Mouse (Mus musculus): ENCODE measurements around the gene Cry1. TPM values are rescaled to one million over a fixed set of nuclear protein-coding genes. Genes with fewer than 3 reads are reported as not detected.

Gene Cry1
- 10 to 100 TPM; 10.8 to 16.1 TPM for total RNA-seq (2021)
- long read RNA-seq, experiment 1, transcript Cry1-201 (13 exons, 3,026 nt), result major isoform, 41 of 41 reads
- long read RNA-seq, experiment 1, partial matches to known transcripts, result 0 of 41 reads
- long read RNA-seq, experiment 1, other reads (novel, unspliced or antisense), result 0 of 41 reads
- long read RNA-seq, experiment 2, transcript Cry1-201 (13 exons, 3,026 nt), result major isoform, 45 of 49 reads
- long read RNA-seq, experiment 2, partial matches to known transcripts, result 4 of 49 reads
- long read RNA-seq, experiment 2, other reads (novel, unspliced or antisense), result 0 of 49 reads

DNA sequence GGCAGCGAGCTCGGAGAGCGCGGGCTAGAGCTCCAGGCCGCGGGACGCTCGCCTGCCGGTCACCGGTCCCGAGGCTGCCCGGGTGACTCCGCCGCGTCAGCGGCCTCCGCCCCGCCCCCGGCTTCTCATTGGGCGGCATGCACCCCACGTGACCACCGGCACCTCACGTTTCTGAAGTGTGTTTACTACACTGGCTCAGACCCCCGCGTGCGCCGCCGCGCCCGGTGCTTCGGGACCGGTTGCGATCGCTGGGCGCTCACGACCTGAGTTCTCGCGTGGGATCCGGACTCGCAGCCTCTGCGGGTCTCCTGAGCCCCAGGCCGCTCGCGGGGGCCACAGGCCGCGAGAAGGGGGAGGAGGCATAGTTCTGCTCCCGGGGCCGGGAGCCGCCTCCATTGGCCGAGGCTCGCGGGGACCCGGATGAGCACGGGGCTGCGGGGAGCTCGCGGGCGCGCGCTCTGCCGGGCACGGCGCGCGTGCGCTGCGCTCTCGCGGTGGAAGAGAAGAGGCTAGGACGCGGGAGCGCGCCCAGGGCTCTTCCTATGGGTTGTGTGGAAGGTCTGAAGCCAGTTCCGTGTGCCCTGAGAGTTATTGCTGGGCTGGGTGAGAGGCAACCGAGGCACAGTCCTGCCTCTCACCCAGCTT is at the start of gene Cry1:
Gene Cry1, minus strand, starts transcription at position 101 of the 645 bp plus-strand sequence.
- DNase-seq (ENCODE audit: low spot score), result peak; percentile 97

DNA sequence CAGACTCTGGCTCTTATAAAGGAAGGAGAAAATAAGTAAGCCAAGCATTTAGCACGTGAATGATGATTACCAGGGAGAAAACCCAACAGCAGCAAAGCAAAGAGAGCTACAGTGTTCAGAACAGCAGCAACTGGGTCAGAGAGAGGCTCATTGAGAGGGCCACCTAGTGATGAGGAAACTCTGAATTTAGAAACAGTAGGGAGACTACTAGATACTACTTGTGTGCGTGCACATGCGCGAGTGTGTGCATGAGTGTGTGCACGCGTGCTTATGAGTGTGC is 36.8 kb upstream of the Cry1 start:
- no peak for DNase-seq (ENCODE audit: low spot score)

DNA sequence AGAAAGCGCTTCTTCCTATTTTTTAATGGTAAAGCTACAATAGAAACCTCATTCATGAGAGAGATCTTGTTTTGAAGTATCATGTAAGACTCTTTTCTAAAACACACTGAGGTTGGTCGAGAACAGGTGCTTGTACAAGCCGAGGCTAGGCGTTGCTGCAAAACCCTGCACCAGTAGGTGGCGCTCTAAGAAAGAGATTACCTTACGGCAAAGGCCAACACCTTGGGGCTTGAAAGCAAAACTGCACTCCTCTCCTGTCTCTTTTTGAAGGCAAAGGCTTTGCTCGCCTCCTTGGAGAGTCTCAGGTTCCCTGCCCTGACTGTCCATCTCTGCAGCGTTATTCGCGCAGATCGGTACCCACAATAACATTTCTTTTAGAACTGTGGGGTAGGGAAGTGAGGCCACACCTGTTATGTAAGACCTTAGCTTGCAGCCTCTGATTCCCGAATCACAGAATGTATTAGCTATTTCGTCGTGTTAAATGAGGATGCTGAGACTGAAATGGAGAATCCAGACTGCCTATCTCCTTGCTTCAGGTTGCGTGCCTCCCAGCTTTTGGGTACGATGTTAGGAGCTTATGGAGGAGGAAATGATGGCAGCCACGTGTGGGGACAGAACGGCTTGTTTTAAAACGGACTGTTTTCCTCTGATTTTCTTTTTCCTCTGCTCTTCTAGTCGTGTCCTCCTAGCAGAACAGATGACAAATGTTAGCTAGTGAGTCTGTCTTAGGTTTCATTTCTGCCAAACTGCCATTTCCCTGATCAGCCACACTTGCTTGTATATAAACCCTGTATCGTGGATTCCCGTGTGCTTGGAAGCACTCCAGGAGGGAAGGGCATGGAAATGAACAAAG is 36.3 kb upstream of the Cry1 start:
- DNase-seq (ENCODE audit: low spot score), result peak; percentile 85

DNA sequence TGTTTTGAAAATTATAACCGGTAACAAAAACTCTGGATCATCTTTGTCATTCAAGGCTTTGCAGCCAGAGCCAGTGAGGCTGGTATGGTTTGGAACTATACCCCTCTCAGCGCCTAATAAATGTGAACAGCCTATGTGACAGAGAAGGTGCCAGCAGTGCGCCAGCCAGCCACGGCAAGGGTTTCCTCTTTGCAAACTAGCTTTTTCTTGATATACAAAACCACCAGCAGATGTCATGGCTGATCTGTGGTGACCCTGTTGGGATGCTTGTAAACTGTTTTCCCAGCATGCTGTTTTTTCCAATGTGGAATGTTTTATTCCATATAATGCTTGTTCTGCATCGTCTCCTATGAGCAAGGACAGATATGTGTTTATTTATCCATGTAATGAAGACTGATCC is 30.0 kb upstream of the Cry1 start:
- DNase-seq (ENCODE audit: low spot score), result no peak

DNA sequence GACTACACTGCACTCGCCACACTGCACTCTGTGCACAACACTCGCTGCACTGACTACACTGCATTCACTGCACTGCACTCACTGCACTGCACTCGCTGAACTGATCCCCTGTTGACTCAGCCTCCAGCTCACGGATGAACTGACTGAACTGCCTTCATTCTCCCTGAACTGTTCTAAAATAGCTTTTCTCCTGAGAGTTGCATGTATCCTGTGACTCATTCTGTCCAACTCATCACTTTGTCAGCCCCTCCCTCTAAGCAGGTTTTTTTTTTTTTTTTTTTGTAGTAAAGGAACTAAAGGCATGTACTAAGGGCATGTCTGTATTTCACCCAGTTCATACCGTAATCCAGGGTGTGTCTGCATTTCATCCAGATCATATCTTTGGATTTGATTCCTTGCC is 26.8 kb upstream of the Cry1 start:
- no peak for DNase-seq (ENCODE audit: low spot score)

DNA sequence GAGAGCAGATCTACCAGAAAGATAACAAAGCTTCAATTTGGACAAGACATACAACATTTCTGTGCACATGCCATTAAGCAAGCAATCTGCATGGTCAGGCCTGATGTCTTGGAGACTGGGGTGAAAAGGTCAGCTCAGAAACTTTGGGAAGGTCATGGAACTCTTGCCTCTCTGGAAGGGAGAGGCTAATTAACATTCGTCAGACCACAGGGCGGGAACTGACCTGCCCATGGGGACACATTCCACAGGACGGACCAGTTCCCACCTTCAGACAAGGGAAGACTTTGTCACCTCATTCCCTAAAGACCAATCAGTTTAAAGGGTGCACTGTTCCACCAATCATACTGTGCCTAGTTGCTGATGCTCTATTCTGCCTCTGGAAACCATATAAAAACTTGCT is 25.3 kb upstream of the Cry1 start:
- DNase-seq (ENCODE audit: low spot score), result no peak

DNA sequence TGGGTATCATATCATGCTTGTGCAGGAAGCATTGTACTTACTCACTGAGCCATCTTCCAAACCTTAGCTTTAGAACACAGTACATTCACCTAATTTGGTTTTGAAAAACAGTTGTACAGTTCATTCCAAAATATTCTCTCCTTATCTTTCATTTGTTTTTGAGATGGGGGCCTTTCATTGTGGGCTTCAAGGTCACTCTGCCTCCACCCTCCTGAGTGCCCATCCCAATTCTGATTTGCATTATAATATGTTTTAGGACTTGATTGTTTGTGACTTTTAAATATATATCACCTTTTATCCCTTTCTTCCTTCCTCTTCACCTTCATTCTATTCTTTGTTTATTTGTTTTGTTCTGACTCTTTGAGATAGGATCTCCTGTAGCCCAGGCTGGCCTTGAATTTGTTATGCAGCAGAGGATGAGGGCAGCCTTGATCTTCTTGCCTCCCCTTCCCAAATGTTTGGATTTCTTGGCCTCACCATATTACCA is 24.3 kb upstream of the Cry1 start:
- no peak for DNase-seq (ENCODE audit: low spot score)

DNA sequence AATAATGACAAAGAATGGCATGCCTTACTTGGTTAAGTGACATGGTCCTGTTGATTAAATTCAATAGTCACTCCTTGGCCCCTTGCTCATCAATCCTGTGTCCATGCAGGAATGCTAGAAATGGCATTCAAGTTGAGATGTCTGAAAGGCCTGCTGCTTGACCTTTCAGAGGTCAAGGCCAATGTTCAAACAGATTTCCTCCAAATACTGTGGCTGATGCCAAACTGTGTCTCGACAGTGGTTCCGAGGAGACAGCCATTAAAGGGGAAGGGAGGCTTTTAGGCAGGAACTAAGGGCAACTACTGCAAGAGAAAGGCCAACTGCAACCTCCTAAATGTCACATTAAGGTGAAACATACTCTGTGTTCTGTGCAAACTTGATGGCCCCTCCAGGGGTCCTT is 20.5 kb upstream of the Cry1 start:
- no peak for DNase-seq (ENCODE audit: low spot score)

DNA sequence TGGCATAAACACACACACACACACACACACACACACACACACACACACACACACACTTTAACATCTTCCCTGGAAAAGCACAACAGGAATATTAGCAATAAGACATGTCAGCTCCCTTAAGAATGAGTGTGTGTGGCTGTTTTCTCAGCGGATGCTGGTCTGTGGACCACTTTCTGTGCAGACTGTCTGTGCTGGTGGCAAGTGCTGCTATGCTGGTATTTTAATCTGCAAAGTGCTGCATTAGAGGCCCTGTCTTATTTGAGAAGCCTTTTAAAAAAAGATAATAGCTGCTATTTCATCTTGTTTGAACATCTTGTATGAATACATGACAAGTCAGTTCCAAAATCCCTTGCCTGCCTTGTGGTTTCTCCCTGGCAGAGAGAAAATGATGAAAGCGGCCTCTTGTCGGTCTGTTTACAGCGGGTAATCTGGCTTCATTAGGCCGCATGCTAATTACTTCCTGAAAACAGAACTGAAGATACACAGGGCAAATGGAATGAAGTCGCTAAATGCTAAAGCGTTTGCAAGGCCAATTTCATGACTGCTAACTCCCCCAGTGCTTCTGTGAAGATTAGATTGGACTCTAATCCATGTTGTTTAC is 19.5 kb upstream of the Cry1 start:
- DNase-seq (ENCODE audit: low spot score), result no peak

DNA sequence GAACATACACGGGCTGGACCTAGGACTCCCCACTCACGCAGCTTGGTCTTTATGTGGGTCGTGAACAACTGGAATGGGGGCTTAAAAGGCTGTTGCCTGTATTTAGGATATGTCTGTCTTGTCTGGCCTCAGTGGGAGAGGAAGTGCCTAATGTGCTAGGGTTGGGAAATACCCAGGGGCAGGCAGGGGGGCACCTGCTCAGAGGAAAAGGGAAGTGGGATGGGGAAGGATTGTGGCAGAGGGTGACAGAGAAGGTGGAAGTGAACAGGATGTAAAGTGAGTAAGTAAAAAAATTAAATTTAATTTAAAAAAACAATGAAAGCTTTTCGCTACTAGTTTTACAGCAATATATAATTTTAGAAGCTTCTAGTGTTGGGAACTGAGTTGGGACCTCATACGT is 9.7 kb upstream of the Cry1 start:
- DNase-seq (ENCODE audit: low spot score), result no peak

DNA sequence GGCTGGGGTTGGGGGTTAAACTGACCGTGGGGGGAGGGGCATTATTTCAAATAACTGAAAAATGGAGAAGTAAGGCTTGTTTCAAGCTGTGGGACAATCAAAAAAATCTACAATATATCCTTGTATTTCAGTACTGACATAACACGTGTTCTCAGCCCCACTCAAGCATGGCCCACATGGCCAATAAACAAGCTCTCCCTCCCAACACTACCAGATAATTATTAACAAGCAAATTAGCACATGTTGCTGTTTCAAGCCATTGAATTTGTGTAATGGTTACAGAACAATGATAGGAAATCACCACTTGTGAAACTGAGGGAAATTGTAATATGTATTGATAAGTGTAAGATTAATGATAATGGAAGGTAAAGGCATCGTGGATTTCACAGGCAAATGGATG is 8.5 kb upstream of the Cry1 start:
- DNase-seq (ENCODE audit: low spot score), result no peak

DNA sequence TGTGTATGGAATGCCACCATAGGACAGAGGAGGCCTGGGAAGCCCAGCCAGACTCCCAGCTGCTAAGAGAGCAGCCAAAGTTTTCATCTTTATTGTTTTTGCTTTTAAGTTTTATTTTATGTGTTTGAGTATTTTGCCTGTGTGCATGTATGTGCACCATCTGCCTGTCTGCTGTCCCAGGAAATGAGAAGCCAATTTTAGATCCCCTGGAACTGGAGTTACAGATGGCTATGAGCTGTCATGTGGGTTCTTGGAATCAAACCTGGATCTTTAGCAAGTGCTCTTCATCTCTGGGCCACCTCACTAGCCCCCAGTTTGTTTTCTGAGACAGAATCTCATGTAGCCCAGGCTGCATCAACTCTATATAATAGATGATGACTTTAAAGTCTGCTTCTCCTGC is 5.8 kb upstream of the Cry1 start:
- DNase-seq (ENCODE audit: low spot score), result no peak

DNA sequence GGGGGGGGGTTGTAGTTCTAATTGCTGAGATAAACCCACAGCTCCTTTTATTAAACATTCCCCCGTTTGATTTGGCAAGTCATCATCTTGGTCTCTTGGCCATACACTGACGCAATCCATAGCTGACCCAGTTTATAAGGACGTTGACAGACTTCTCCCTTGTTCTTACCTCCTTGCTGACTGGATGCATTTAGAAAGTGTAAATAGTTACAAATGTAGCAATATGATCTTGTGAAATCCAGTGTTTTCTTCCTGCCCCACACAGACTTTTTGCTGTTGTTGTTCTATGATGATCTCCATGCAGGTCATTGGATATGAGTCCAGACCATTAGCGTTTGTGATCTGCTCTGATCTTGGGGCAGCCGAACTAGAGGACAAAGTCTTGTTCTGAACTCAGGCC is 5.1 kb upstream of the Cry1 start:
- DNase-seq (ENCODE audit: low spot score), result no peak

DNA sequence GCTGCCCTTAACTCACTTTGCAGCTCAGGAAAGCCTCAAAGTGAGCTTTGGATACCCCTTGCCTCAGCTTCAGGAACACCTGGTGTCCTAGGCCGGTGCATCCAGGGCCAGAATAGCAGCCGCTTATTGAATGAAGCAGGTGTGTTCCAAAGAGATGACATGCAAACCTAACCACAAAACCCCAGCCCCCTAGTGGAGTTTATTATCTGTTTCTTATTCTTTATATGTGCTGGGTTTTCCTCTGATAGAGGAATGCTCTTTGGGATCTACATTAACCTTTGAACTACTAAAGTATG is 1.6 kb upstream of the Cry1 start:
- no peak for DNase-seq (ENCODE audit: low spot score)

DNA sequence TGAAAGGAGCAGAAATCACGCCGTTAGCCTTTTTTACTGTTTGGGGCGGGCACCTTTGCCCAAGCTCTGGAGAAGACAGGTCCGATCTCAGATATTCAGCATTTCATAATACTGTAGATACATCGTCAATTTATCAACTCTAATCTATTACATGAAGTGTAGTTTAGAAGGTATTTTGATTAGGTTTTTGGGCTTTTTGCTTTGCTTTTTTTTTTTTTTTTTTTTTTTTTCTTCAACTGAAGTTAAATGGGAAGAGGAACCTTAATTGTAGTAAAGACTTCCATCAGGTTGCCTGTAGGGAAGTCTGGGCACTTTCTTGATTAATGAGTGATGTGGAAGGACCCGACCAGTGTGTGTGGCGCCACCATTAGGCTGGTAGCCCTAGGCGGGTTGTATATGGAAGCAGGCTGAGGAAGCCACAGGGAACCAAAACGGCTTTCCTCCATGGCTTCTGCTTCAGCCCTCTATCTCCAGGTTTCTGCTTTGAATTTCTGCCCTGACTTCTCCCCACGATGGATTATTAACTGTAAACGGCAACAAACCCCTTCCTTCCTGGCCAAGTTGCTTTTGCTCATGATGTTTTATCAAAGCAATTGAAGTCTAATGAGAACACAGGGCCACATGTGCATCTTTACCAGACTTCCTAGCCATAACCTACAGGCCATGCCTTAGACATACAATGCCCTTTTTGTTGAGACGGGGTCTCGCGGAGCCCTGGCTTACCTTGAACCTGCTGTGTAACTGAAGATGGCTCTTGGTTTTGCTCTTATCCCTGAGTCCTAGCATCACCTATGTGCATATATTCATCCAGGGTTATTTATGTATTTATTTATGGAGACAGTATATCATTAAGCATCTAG is 1.0 kb upstream of the Cry1 start:
- DNase-seq (ENCODE audit: low spot score), result no peak

DNA sequence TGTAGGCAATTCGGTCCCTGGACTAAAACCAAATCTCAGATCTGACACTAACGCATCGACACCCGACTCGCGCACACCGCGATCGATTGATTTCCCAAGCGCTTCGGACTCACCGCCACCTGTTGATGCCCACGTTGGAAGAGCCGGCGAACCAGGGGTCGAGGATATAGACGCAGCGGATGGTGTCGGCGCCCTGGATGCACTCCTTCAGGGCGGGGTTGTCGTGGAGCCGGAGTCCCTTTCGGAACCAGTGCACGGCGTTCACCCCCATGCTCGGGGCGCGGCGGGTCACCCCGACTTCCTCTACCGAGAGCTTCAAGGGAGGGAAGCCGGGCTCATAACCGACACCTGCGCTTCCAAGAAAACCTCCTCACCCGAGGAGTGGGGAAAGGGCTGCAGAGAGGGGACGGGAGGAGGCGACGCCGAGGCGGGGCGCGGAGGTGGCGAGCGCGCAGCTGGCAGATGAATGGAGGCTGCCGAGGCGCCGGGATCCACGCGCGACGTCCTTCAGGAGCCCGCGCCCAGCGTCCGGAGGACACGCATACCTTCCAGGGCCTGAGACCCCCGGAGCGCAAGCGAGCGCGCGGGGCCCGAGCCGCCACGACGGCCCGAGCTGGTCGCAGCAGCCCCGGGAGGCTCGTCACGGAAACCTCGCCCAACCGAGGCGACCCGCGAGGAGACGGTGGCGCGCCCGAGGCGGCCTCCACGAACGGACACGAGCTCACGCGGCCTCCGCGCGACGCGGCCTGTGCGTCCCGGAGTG is 482 bp downstream of the Cry1 start:
- DNase-seq (ENCODE audit: low spot score), result peak; percentile 23

DNA sequence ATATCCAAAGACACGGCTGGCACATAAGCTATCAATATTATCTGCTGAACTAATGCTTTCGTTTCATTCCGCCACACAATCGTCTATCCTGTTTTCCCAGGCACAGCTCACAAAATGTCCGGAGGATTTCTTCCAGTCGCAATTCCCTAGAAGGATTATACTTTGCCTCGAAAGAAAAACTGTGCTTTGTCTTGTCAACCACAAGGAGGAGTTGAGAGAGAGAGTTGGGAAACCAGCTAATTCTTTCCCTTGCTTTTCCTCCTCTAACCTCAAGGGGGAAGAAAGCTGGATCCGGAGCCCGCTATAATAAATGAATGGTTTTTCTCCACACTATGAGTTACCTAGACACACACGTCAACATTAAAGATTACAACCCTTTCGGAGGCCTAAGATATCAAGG is 1.2 kb downstream of the Cry1 start:
- DNase-seq (ENCODE audit: low spot score), result peak; percentile 41

DNA sequence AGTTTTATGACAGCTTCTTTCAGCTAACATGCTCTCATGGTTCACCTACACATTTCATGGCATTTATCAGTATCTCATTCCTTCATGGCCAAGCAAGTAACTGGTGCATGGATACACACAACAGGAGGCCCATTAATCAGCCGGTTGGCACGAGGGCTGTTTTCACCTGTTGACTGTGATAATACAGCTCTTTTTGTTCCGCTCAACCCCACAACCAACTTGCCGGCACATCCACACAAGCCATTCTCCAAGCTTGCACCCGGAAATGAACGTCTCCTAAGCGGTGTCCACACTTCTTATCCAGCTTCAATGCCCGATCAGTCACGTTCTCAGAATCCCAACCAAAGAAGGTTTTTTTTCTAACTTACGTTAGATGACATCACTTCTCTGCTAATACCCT is 2.1 kb downstream of the Cry1 start:
- no peak for DNase-seq (ENCODE audit: low spot score)

DNA sequence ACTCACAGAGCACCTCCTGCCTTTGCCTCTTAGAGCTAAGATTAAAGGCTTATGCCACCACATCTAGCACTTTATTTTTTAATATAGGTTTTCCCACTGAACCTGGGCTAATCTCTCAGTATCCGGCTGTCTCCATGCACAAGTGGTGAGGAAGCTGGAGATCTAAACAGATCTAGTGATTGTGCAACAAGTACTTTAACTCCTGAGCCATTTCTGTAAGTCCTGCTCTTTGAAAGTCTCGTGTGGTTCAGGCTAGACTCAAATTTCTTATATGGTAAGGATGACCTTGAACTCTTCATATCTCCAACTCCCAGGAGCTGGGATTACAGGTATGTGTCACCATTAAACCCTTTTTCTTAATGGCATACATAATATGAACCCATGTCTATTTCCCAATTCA is 8.2 kb downstream of the Cry1 start:
- DNase-seq (ENCODE audit: low spot score), result no peak

DNA sequence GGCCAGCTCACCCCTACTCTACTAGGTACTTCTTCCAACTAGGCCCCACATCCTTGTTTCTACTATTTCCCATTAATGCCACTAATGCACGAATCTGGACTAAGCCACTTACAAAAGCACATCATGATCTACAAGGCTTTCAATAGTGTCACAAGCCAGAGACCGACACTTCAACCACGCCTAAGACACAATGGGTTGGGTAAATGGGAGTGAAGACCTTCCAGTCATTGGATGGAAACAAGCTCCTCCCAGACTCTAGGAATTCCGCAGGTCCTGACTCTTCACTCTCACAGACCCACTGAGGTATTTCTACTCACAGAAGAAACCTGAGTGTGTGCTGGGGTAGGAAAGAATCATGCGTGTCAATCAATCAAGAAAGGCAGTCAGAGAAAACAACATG is 19.6 kb downstream of the Cry1 start:
- no peak for DNase-seq (ENCODE audit: low spot score)

DNA sequence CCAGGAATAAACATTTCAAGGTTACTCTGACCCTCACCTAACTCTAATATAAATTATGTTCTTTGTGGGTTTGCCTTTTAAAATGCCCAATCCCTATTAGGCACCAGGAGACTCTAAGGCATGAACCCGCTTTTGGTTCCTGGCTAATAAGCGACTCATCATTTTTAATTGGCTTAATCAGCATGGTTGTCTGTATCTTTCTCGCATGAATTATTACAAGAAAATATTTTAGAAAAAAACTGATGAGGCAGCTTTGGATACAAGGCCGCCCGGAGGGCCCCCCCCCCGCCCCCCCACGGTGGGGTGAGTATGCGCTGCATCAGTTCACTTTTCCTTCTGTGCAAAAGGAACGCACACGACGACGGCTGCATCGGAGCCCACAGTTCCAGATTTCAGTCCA is 20.1 kb downstream of the Cry1 start:
- no peak for DNase-seq (ENCODE audit: low spot score)
